Mouse (Mus musculus): ENCODE measurements around the gene Atp5mpl. TPM values are rescaled to one million over a fixed set of nuclear protein-coding genes. Genes with fewer than 3 reads are reported as not detected.

The Atp5mpl gene
- total RNA-seq, 2 experiments from 2014 or later = 331 to 353 TPM

- DNase-seq (ENCODE audit: low spot score in 2 of 2) = no peak
- H3K27ac ChIP-seq = peak overlapping the region; percentile 67; the same call in 1 of the 2 replicates
- H3K4me3 ChIP-seq = no peak overlapping the region
- no peak for TF ChIP-seq CTCF (conservative IDR thresholded peaks at IDR 0.05)
Observed at GRCm38 (mm10) chr12:111943421-111944064, 23.2 kb downstream of the Atp5mpl start.

GRCm38 (mm10) chr12:111938623-111939177, 28.1 kb downstream of the Atp5mpl start:
- DNase-seq (ENCODE audit: low spot score in 2 of 2) = no peak
- no peak overlapping the region for H3K27ac ChIP-seq
- TF ChIP-seq CTCF (conservative IDR thresholded peaks at IDR 0.05) = no peak
- no peak overlapping the region for H3K4me3 ChIP-seq

GRCm38 (mm10) chr12:111936706-111937550, 29.8 kb downstream of the Atp5mpl start:
- no peak for TF ChIP-seq CTCF (conservative IDR thresholded peaks at IDR 0.05)
- no peak overlapping the region for H3K4me3 ChIP-seq

GRCm38 (mm10) chr12:111933971-111934370, 32.8 kb downstream of the Atp5mpl start:
- Histone ChIP-seq H3K27ac (no peak overlapping the region), H3K4me3 (no peak overlapping the region)
- TF ChIP-seq CTCF (conservative IDR thresholded peaks at IDR 0.05) = no peak
- DNase-seq (ENCODE audit: low spot score in 2 of 2) = no peak

More at GRCm38 (mm10) chr12:111936706-111937550, 29.8 kb downstream of the Atp5mpl start:
- no peak for DNase-seq (ENCODE audit: low spot score in 2 of 2)
- H3K27ac ChIP-seq = no peak overlapping the region

- Histone ChIP-seq H3K4me3 (no peak overlapping the region), H3K27ac (no peak overlapping the region)
- no peak for TF ChIP-seq CTCF (conservative IDR thresholded peaks at IDR 0.05)
- DNase-seq (ENCODE audit: low spot score in 2 of 2) = no peak
Observed at GRCm38 (mm10) chr12:111933032-111933704, 33.6 kb downstream of the Atp5mpl start.

- Histone ChIP-seq H3K27ac (no peak overlapping the region), H3K4me3 (no peak overlapping the region)
- no peak for TF ChIP-seq CTCF (conservative IDR thresholded peaks at IDR 0.05)
- DNase-seq (ENCODE audit: low spot score in 2 of 2) = no peak
Observed at GRCm38 (mm10) chr12:111932513-111932912, 34.3 kb downstream of the Atp5mpl start.

GRCm38 (mm10) chr12:111931411-111932025, 35.3 kb downstream of the Atp5mpl start:
- no peak for TF ChIP-seq CTCF (conservative IDR thresholded peaks at IDR 0.05)
- H3K4me3 ChIP-seq = no peak overlapping the region
- no peak overlapping the region for H3K27ac ChIP-seq
- DNase-seq (ENCODE audit: low spot score in 2 of 2) = no peak

- Histone ChIP-seq H3K4me3 (no peak overlapping the region), H3K27ac (no peak overlapping the region)
- no peak for DNase-seq (ENCODE audit: low spot score in 2 of 2)
- no peak for TF ChIP-seq CTCF (conservative IDR thresholded peaks at IDR 0.05)
Observed at GRCm38 (mm10) chr12:111928411-111928966, 38.3 kb downstream of the Atp5mpl start.

- no peak for TF ChIP-seq CTCF (conservative IDR thresholded peaks at IDR 0.05)
- no peak for DNase-seq (ENCODE audit: low spot score in 2 of 2)
- Histone ChIP-seq H3K4me3 (no peak overlapping the region), H3K27ac (no peak overlapping the region)
Observed at GRCm38 (mm10) chr12:111927338-111927737, 39.4 kb downstream of the Atp5mpl start.

GRCm38 (mm10) chr12:111923117-111923516, 43.7 kb downstream of the Atp5mpl start:
- DNase-seq (ENCODE audit: low spot score in 2 of 2) = no peak
- Histone ChIP-seq H3K27ac (peak overlapping the region; percentile 51; the same call in 1 of the 2 replicates), H3K4me3 (no peak overlapping the region)
- no peak for TF ChIP-seq CTCF (conservative IDR thresholded peaks at IDR 0.05)

- Histone ChIP-seq H3K4me3 (no peak overlapping the region), H3K27ac (peak overlapping the region; percentile 92)
- peak; percentile 76 to 81 for DNase-seq (ENCODE audit: low spot score in 2 of 2)
- TF ChIP-seq CTCF (conservative IDR thresholded peaks at IDR 0.05) = no peak
Observed at GRCm38 (mm10) chr12:111920046-111920445, 46.7 kb downstream of the Atp5mpl start.

Data from layer of hippocampus, adult 2 months (tissue).